Mouse (Mus musculus): Measurements from ENCODE around the gene Gm13279. TPM values are rescaled to one million over a fixed set of nuclear protein-coding genes. Genes with fewer than 3 reads are reported as not detected.
"Not testable (repeated sequence)": the region's sequence is repeated elsewhere in the genome, so short reads cannot be mapped to it uniquely, and the experiment has no call there.

Gene Gm13279
- polyA plus RNA-seq, 1 experiment from 2014 or later, result not detected

DNA sequence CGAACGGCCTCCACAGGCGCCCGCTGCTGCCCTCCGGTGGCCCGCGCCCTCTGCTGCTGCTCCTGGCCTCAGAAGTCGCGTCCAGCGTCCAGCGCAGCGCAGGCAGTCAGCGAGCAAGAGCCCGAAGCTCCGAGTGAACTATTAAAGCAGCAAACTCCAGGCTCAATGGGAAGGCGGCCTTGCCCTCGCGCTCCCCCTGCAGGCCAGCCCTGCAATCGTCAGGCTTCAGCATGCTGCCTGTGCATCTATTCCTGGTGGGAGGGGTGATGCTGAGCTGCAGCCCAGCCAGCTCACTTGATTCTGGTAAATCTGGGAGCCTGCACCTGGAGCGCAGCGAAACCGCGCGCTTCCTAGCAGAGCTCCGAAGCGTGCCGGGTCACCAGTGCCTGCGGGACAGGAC is 8.8 kb upstream of the Gm13279 start, which contains the start of gene Gm13277:
Gene Gm13277 (plus strand): TSS at position 231 of the 400 bp plus-strand sequence.
- H3K27me3 ChIP-seq (ENCODE audit: control insufficient read depth, insufficient read depth, low read length); H3K36me3 ChIP-seq (ENCODE audit: control insufficient read depth, insufficient read depth, low read length); H3K4me3 ChIP-seq (replicated peaks; ENCODE audit: low read length); H3K4me2 ChIP-seq (ENCODE audit: low read depth, low read length); H3K9ac ChIP-seq (ENCODE audit: low read length); H3K9me3 ChIP-seq (replicated peaks; ENCODE audit: control insufficient read depth, low read length); H3K27ac ChIP-seq (ENCODE audit: low read length); H3K4me1 ChIP-seq (ENCODE audit: control insufficient read depth, insufficient read depth, low read length); ATAC-seq (ENCODE audit: insufficient read depth, low FRiP score): not testable (repeated sequence)
- 0% methylated on average over 3 of the region's 28 CpGs for WGBS

- H3K9me3 ChIP-seq (replicated peaks; ENCODE audit: control insufficient read depth, low read length); H3K27ac ChIP-seq (ENCODE audit: low read length); H3K9ac ChIP-seq (ENCODE audit: low read length); H3K4me2 ChIP-seq (ENCODE audit: low read depth, low read length); H3K4me1 ChIP-seq (ENCODE audit: control insufficient read depth, insufficient read depth, low read length); ATAC-seq (ENCODE audit: insufficient read depth, low FRiP score); H3K27me3 ChIP-seq (ENCODE audit: control insufficient read depth, insufficient read depth, low read length); H3K36me3 ChIP-seq (ENCODE audit: control insufficient read depth, insufficient read depth, low read length); H3K4me3 ChIP-seq (replicated peaks; ENCODE audit: low read length): not testable (repeated sequence)
- no CpG with 5 or more reads among the region's 28 CpGs for WGBS
These were observed 5.9 kb upstream of the Gm13279 start, which contains the start of gene Gm13278 for GRCm38 (mm10) chr4:88791250-88791649. Gene Gm13278, plus strand, starts transcription at chr4:88791550.

DNA sequence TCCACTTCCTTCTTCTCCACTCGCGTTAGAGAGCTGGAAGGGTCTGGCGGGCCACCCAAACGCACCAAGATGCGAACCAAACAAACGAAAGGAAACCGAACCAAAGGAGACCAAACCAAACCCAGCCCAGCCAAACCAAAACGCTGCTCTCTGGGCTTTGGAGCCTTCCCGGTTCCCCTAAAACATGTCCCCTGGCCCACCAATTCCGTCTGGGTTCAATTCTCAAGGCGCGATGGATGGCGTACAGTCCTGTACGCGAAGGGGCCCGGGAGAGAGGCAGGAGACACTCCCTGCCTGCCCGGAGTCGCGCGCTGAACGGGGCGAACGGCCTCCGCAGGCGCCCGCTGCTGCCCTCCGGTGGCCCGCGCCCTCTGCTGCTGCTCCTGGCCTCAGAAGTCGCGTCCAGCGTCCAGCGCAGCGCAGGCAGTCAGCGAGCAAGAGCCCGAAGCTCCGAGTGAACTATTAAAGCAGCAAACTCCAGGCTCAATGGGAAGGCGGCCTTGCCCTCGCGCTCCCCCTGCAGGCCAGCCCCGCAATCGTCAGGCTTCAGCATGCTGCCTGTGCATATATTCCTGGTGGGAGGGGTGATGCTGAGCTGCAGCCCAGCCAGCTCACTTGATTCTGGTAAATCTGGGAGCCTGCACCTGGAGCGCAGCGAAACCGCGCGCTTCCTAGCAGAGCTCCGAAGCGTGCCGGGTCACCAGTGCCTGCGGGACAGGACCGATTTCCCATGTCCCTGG is 3.1 kb upstream of the Gm13279 start, which contains the start of gene Gm13275:
Gene Gm13275 (plus strand): TSS at position 552 of the 740 bp plus-strand sequence.
- not testable (repeated sequence) for ATAC-seq (ENCODE audit: insufficient read depth, low FRiP score); H3K4me3 ChIP-seq (replicated peaks; ENCODE audit: low read length); H3K27me3 ChIP-seq (ENCODE audit: control insufficient read depth, insufficient read depth, low read length); H3K36me3 ChIP-seq (ENCODE audit: control insufficient read depth, insufficient read depth, low read length); H3K4me2 ChIP-seq (ENCODE audit: low read depth, low read length); H3K9me3 ChIP-seq (replicated peaks; ENCODE audit: control insufficient read depth, low read length); H3K4me1 ChIP-seq (ENCODE audit: control insufficient read depth, insufficient read depth, low read length); H3K27ac ChIP-seq (ENCODE audit: low read length); H3K9ac ChIP-seq (ENCODE audit: low read length)
- WGBS, result 2% methylated on average over 9 of the region's 52 CpGs

DNA sequence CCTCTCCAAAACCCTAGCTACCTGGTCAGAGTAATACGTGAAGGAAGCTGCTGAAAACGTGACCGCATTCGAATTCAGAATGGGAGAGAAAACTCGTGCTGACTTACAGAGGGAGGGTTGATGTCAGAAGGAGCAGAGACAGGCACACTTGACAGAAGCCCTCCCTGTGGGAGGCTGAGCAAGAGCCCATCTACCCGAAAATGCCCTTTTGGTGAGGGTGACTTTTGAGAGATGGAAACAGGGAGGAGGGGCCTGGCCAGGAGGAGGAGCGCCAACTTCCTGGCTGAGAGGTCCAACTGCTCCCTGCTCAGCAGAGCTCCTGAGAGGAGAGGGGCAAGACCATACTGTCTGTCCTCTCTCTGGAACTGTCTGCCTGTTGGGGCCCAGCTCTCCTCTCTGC is 2.2 kb downstream of the Gm13279 start, which contains the start of gene Gm13285:
Gene Gm13285 (plus strand): TSS at position 301 of the 400 bp plus-strand sequence.
- H3K36me3 ChIP-seq (ENCODE audit: control insufficient read depth, insufficient read depth, low read length); H3K4me2 ChIP-seq (ENCODE audit: low read depth, low read length); ATAC-seq (ENCODE audit: insufficient read depth, low FRiP score); H3K27ac ChIP-seq (ENCODE audit: low read length); H3K4me3 ChIP-seq (replicated peaks; ENCODE audit: low read length); H3K4me1 ChIP-seq (ENCODE audit: control insufficient read depth, insufficient read depth, low read length); H3K9ac ChIP-seq (ENCODE audit: low read length); H3K9me3 ChIP-seq (replicated peaks; ENCODE audit: control insufficient read depth, low read length); H3K27me3 ChIP-seq (ENCODE audit: control insufficient read depth, insufficient read depth, low read length): not testable (repeated sequence)
- WGBS, result 13% methylated on average over 4 of the region's 7 CpGs

DNA sequence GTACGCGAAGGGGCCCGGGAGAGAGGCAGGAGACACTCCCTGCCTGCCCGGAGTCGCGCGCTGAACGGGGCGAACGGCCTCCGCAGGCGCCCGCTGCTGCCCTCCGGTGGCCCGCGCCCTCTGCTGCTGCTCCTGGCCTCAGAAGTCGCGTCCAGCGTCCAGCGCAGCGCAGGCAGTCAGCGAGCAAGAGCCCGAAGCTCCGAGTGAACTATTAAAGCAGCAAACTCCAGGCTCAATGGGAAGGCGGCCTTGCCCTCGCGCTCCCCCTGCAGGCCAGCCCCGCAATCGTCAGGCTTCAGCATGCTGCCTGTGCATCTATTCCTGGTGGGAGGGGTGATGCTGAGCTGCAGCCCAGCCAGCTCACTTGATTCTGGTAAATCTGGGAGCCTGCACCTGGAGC is 5.8 kb downstream of the Gm13279 start, which contains the start of gene Gm13287:
Gene Gm13287 (plus strand): TSS at position 301 of the 400 bp plus-strand sequence.
- no CpG with 5 or more reads among the region's 29 CpGs for WGBS
- not testable (repeated sequence) for H3K9me3 ChIP-seq (replicated peaks; ENCODE audit: control insufficient read depth, low read length); H3K27me3 ChIP-seq (ENCODE audit: control insufficient read depth, insufficient read depth, low read length); H3K4me3 ChIP-seq (replicated peaks; ENCODE audit: low read length); H3K36me3 ChIP-seq (ENCODE audit: control insufficient read depth, insufficient read depth, low read length); H3K27ac ChIP-seq (ENCODE audit: low read length); H3K9ac ChIP-seq (ENCODE audit: low read length); H3K4me2 ChIP-seq (ENCODE audit: low read depth, low read length); ATAC-seq (ENCODE audit: insufficient read depth, low FRiP score); H3K4me1 ChIP-seq (ENCODE audit: control insufficient read depth, insufficient read depth, low read length)

- no CpG with 5 or more reads among the region's 8 CpGs for WGBS
- ATAC-seq (ENCODE audit: insufficient read depth, low FRiP score); H3K27ac ChIP-seq (ENCODE audit: low read length); H3K4me1 ChIP-seq (ENCODE audit: control insufficient read depth, insufficient read depth, low read length); H3K36me3 ChIP-seq (ENCODE audit: control insufficient read depth, insufficient read depth, low read length); H3K27me3 ChIP-seq (ENCODE audit: control insufficient read depth, insufficient read depth, low read length); H3K9ac ChIP-seq (ENCODE audit: low read length); H3K4me2 ChIP-seq (ENCODE audit: low read depth, low read length); H3K9me3 ChIP-seq (replicated peaks; ENCODE audit: control insufficient read depth, low read length): not testable (repeated sequence)
- peak within 1 kb of the TSS; percentile 23; the same call in 1 of the 2 replicates for H3K4me3 ChIP-seq (replicated peaks; ENCODE audit: low read length)
These were observed 8.0 kb downstream of the Gm13279 start, which contains the start of gene Gm13288 for GRCm38 (mm10) chr4:88805231-88805630. Gene Gm13288, plus strand, starts transcription at chr4:88805531.

DNA sequence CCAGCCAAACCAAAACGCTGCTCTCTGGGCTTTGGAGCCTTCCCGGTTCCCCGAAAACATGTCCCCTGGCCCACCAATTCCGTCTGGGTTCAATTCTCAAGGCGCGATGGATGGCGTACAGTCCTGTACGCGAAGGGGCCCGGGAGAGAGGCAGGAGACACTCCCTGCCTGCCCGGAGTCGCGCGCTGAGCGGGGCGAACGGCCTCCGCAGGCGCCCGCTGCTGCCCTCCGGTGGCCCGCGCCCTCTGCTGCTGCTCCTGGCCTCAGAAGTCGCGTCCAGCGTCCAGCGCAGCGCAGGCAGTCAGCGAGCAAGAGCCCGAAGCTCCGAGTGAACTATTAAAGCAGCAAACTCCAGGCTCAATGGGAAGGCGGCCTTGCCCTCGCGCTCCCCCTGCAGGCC is 8.6 kb downstream of the Gm13279 start:
- 0% methylated on average over 13 of the region's 34 CpGs for WGBS
- ATAC-seq (ENCODE audit: insufficient read depth, low FRiP score); H3K4me1 ChIP-seq (ENCODE audit: control insufficient read depth, insufficient read depth, low read length); H3K4me2 ChIP-seq (ENCODE audit: low read depth, low read length); H3K27me3 ChIP-seq (ENCODE audit: control insufficient read depth, insufficient read depth, low read length); H3K36me3 ChIP-seq (ENCODE audit: control insufficient read depth, insufficient read depth, low read length); H3K9ac ChIP-seq (ENCODE audit: low read length); H3K27ac ChIP-seq (ENCODE audit: low read length); H3K9me3 ChIP-seq (replicated peaks; ENCODE audit: control insufficient read depth, low read length): not testable (repeated sequence)
- peak overlapping the region; percentile 23; the same call in 1 of the 2 replicates for H3K4me3 ChIP-seq (replicated peaks; ENCODE audit: low read length)

DNA sequence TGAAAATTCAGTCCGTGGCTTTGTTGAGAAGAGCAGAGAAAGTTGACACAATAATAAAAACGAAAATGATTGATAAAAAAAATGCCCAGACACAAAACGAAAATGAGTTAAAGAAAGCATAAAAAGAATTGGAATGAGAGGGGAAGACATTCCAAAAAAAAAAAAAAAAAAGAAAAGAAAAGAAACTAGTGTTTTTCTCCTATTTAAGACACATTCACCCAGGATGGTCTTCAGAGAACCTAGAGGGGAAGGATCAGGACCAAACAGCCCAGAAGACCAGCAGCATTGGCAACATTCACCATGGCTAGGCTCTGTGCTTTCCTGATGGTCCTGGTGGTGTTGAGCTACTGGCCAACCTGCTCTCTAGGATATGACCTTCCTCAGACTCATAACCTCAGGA is 18.7 kb downstream of the Gm13279 start, which contains the start of gene Ifna7:
Gene Ifna7 (plus strand): TSS at position 301 of the 400 bp plus-strand sequence.
- Histone ChIP-seq H3K27ac (ENCODE audit: low read length) (no peak within 1 kb of the TSS), H3K9ac (ENCODE audit: low read length) (no peak within 1 kb of the TSS), H3K27me3 (ENCODE audit: control insufficient read depth, insufficient read depth, low read length) (no peaks in the 10 kb centered on the region), H3K4me1 (ENCODE audit: control insufficient read depth, insufficient read depth, low read length) (no peaks in the 10 kb centered on the region), H3K4me2 (ENCODE audit: low read depth, low read length) (no peak within 1 kb of the TSS), H3K36me3 (ENCODE audit: control insufficient read depth, insufficient read depth, low read length) (no peaks in the 10 kb centered on the region), H3K9me3 (replicated peaks; ENCODE audit: control insufficient read depth, low read length) (no peaks in the 10 kb centered on the region), H3K4me3 (replicated peaks; ENCODE audit: low read length) (no peak within 1 kb of the TSS)
- WGBS, result 46% methylated on average over 3 of the region's 3 CpGs
- no peak for ATAC-seq (ENCODE audit: insufficient read depth, low FRiP score)

DNA sequence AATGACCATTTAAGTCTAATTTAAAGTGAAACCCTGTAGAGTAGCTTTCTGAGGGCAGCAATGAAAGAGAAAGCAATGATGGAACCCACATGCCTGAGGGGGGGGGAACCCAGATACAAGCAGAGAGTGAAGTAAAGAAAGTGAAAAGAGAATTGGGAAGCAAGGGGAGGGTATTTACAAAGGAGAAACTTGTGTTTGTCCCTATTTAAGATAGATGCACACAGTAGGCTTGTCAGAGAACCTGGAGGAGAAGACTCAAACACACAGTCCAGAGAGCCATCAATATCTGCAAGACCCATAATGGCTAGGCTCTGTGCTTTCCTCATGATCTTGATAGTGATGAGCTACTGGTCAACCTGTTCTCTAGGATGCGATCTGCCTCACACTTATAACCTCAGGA is 22.5 kb downstream of the Gm13279 start, which contains the start of gene Ifna11:
Gene Ifna11 (plus strand): TSS at position 301 of the 400 bp plus-strand sequence.
- no peaks in the 10 kb centered on the region for H3K36me3 ChIP-seq (ENCODE audit: control insufficient read depth, insufficient read depth, low read length)
- H3K4me2 ChIP-seq (ENCODE audit: low read depth, low read length), result no peak within 1 kb of the TSS
- H3K9ac ChIP-seq (ENCODE audit: low read length), result no peak within 1 kb of the TSS
- H3K9me3 ChIP-seq (replicated peaks; ENCODE audit: control insufficient read depth, low read length), result no peaks in the 10 kb centered on the region
- WGBS, result 74% methylated on average over 1 of the region's 1 CpGs
- no peak for ATAC-seq (ENCODE audit: insufficient read depth, low FRiP score)
- H3K4me1 ChIP-seq (ENCODE audit: control insufficient read depth, insufficient read depth, low read length), result no peaks in the 10 kb centered on the region
- H3K27ac ChIP-seq (ENCODE audit: low read length), result no peak within 1 kb of the TSS
- no peak within 1 kb of the TSS for H3K4me3 ChIP-seq (replicated peaks; ENCODE audit: low read length)
- H3K27me3 ChIP-seq (ENCODE audit: control insufficient read depth, insufficient read depth, low read length), result no peaks in the 10 kb centered on the region

Measured in stomach, embryonic 16.5 days (tissue).